Mouse (Mus musculus) kidney, embryonic 15.5 days (tissue): Measurements from ENCODE around the gene Eif4a2. TPM values are rescaled to one million over a fixed set of nuclear protein-coding genes. Genes with fewer than 3 reads are reported as not detected.

Experiments
- ATAC-seq: fragments of 200-750 bp; cut with Nextera tagmentation; replicated peaks from 2 replicates; pipeline ENCODE4 v1.8.0; 2017; ENCODE audit warnings: moderate TSS enrichment; ENCODE audit not compliant: low FRiP score
- H3K27ac ChIP-seq: fragments of 300-500 bp; sonication (generic); 2 replicates; pipeline ENCODE4 v1.5.1; 2015; ENCODE audit warnings: mild to moderate bottlenecking, inconsistent platforms
- H3K27me3 ChIP-seq: fragments of 300-500 bp; sonication (generic); 2 replicates; pipeline ENCODE4 v1.6.1; 2015; ENCODE audit warnings: inconsistent platforms
- H3K36me3 ChIP-seq: fragments of 300-500 bp; sonication (generic); 2 replicates; pipeline ENCODE4 v1.6.1; 2015; ENCODE audit warnings: inconsistent platforms
- H3K4me1 ChIP-seq: fragments of 300-500 bp; sonication (generic); 2 replicates; pipeline ENCODE4 v1.6.1; 2015; ENCODE audit warnings: inconsistent platforms
- H3K4me2 ChIP-seq: fragments of 300-500 bp; sonication (generic); 2 replicates; pipeline ENCODE4 v1.6.1; 2015; ENCODE audit warnings: moderate library complexity, mild to moderate bottlenecking, inconsistent platforms
- H3K4me3 ChIP-seq: fragments of 300-500 bp; sonication (generic); replicated peaks from 2 replicates; pipeline ENCODE4 v1.5.1; 2015; ENCODE audit warnings: mild to moderate bottlenecking, inconsistent platforms
- H3K9ac ChIP-seq: fragments of 300-500 bp; sonication (generic); 2 replicates; pipeline ENCODE4 v1.6.1; 2015; ENCODE audit warnings: mild to moderate bottlenecking, inconsistent platforms
- H3K9me3 ChIP-seq: fragments of 300-500 bp; sonication (generic); replicated peaks from 2 replicates; pipeline ENCODE4 v1.6.1; 2016; ENCODE audit warnings: inconsistent platforms
- WGBS: fragments of 180-500 bp; shearing (Covaris S2); methylation state at CpG from one replicate; pipeline ENCODE4 v1.1.7; 2015; ENCODE audit warnings: mixed read lengths; 5-methylcytosine and 5-hydroxymethylcytosine counted together
- microRNA-seq: library from miRNA; unstranded; fragments of <30 nt; microRNA quantifications from one replicate; pipeline ENCODE4, GENCODE M21; 2016
- polyA plus RNA-seq: library from polyadenylated mRNA; unstranded; fragments of >200 nt; fragmentation: Nextera tagmentation; extraction: Ambion mirVana; gene quantifications from 2 replicates; pipeline ENCODE4 v1.2.1, GENCODE M21; 2015

Eif4a2 gene
- polyA plus RNA-seq, 1 experiment from 2014 or later = 217 TPM

GRCm38 (mm10) chr16:23151423-23151822 lies 44.2 kb downstream of the Eif4a2 start:
- Histone ChIP-seq H3K4me3 (no peak overlapping the region), H3K9ac (no peak overlapping the region), H3K36me3 (no peaks in the 10 kb centered on the region), H3K4me1 (no peaks in the 10 kb centered on the region), H3K9me3 (no peaks in the 10 kb centered on the region), H3K27me3 (no peaks in the 10 kb centered on the region), H3K4me2 (no peak overlapping the region), H3K27ac (no peak overlapping the region)
- no peak for ATAC-seq
- 17% methylated on average over 2 of the region's 2 CpGs for WGBS

GRCm38 (mm10) chr16:23154261-23154660 lies 47.0 kb downstream of the Eif4a2 start:
- H3K4me3 ChIP-seq = no peak overlapping the region
- H3K9ac ChIP-seq = no peak overlapping the region
- no peaks in the 10 kb centered on the region for H3K27me3 ChIP-seq
- H3K36me3 ChIP-seq = no peaks in the 10 kb centered on the region
- WGBS = 78% methylated on average over 5 of the region's 5 CpGs
- H3K9me3 ChIP-seq = no peaks in the 10 kb centered on the region
- H3K27ac ChIP-seq = no peak overlapping the region
- no peak overlapping the region for H3K4me2 ChIP-seq
- H3K4me1 ChIP-seq = no peaks in the 10 kb centered on the region
- no peak for ATAC-seq

GRCm38 (mm10) chr16:23157013-23157412 lies 49.8 kb downstream of the Eif4a2 start:
- no peak for ATAC-seq
- H3K4me3 ChIP-seq = no peak overlapping the region
- no peak overlapping the region for H3K4me2 ChIP-seq
- H3K36me3 ChIP-seq = no peaks in the 10 kb centered on the region
- no peaks in the 10 kb centered on the region for H3K4me1 ChIP-seq
- no peaks in the 10 kb centered on the region for H3K9me3 ChIP-seq
- no peaks in the 10 kb centered on the region for H3K27me3 ChIP-seq
- no peak overlapping the region for H3K27ac ChIP-seq
- WGBS = 96% methylated on average over 13 of the region's 13 CpGs
- H3K9ac ChIP-seq = no peak overlapping the region

- Histone ChIP-seq H3K36me3 (no peaks in the 10 kb centered on the region), H3K9ac (no peak overlapping the region), H3K4me2 (no peak overlapping the region), H3K4me1 (no peaks in the 10 kb centered on the region), H3K4me3 (no peak overlapping the region), H3K27ac (no peak overlapping the region), H3K9me3 (no peaks in the 10 kb centered on the region), H3K27me3 (no peaks in the 10 kb centered on the region)
- 82% methylated on average over 7 of the region's 7 CpGs for WGBS
- ATAC-seq = no peak
These were observed 51.0 kb downstream of the Eif4a2 start for GRCm38 (mm10) chr16:23158292-23158691.

- Histone ChIP-seq H3K4me1 (no peaks in the 10 kb centered on the region), H3K27me3 (no peaks in the 10 kb centered on the region), H3K9me3 (no peaks in the 10 kb centered on the region), H3K9ac (no peak overlapping the region), H3K4me3 (no peak overlapping the region), H3K36me3 (no peaks in the 10 kb centered on the region), H3K4me2 (no peak overlapping the region), H3K27ac (no peak overlapping the region)
- no peak for ATAC-seq
- WGBS = 35% methylated on average over 2 of the region's 2 CpGs
These were observed 51.7 kb downstream of the Eif4a2 start for GRCm38 (mm10) chr16:23158957-23159356.

- Histone ChIP-seq H3K4me2 (no peak overlapping the region), H3K9me3 (no peaks in the 10 kb centered on the region), H3K9ac (no peak overlapping the region), H3K27ac (no peak overlapping the region), H3K4me1 (no peaks in the 10 kb centered on the region), H3K27me3 (no peaks in the 10 kb centered on the region), H3K36me3 (no peaks in the 10 kb centered on the region), H3K4me3 (no peak overlapping the region)
- 65% methylated on average over 2 of the region's 2 CpGs for WGBS
- ATAC-seq = no peak
These were observed 52.5 kb downstream of the Eif4a2 start for GRCm38 (mm10) chr16:23159749-23160148.

- H3K27me3 ChIP-seq = no peaks in the 10 kb centered on the region
- 93% methylated on average over 3 of the region's 3 CpGs for WGBS
- H3K27ac ChIP-seq = no peak overlapping the region
- H3K4me1 ChIP-seq = no peaks in the 10 kb centered on the region
- no peak for ATAC-seq
- H3K4me3 ChIP-seq = no peak overlapping the region
- H3K9me3 ChIP-seq = no peaks in the 10 kb centered on the region
- H3K36me3 ChIP-seq = no peaks in the 10 kb centered on the region
- H3K4me2 ChIP-seq = no peak overlapping the region
- H3K9ac ChIP-seq = no peak overlapping the region
These were observed 54.9 kb downstream of the Eif4a2 start for GRCm38 (mm10) chr16:23162116-23162515.

Small RNA genes lying within 50 kb of the gene (microRNA-seq; reads per million reads assigned to microRNA genes)
- not detected for gene Gm49346

Other genes with a start within 250 kb of the Eif4a2 start
- gene Tbccd1, start 249.8 kb upstream of the Eif4a2 start, polyA plus RNA-seq = 33.3 and 34.7 TPM in 2 replicates
- gene Dnajb11, start 249.6 kb upstream of the Eif4a2 start, polyA plus RNA-seq = 118 and 124 TPM in 2 replicates
- gene Ahsg, start 216.2 kb upstream of the Eif4a2 start, polyA plus RNA-seq = 10.8 and 32.4 TPM in 2 replicates
- 0.29 and 0.54 TPM in 2 replicates for gene Fetub, start 189.1 kb upstream of the Eif4a2 start, polyA plus RNA-seq
- not detected in 2 replicates for gene Hrg, start 156.4 kb upstream of the Eif4a2 start, polyA plus RNA-seq
- 9.3 and 9.7 TPM in 2 replicates for gene Kng2, start 78.0 kb upstream of the Eif4a2 start, polyA plus RNA-seq
- gene Kng1, start 49.6 kb upstream of the Eif4a2 start, polyA plus RNA-seq = 4.8 and 9.2 TPM in 2 replicates
- 125 and 132 TPM in 2 replicates for gene Rfc4, start 20.3 kb downstream of the Eif4a2 start, polyA plus RNA-seq
- not detected in 2 replicates for gene Adipoq, start 39.1 kb downstream of the Eif4a2 start, polyA plus RNA-seq
- 22.6 and 25.5 TPM in 2 replicates for gene St6gal1, start 117.3 kb downstream of the Eif4a2 start, polyA plus RNA-seq